Mouse (Mus musculus) E14TG2a.4 (cell line): ENCODE measurements at regions not wholly inside any gene's neighbourhood (a gene's known extent, or its start where the extent isn't known, plus 50 kb on each side); places are given as distances from the start of the nearest gene placed in this dataset.

Experiments used
- H3K27me3 ChIP-seq: 2 replicates; pipeline ENCODE4 v1.6.1; 2014; ENCODE audit warnings: low read length, control low read depth; ENCODE audit not compliant: insufficient read depth
- H3K36me3 ChIP-seq: 2 replicates; pipeline ENCODE4 v1.6.1; 2014; ENCODE audit warnings: low read length, control low read depth; ENCODE audit not compliant: insufficient read depth
- H3K4me1 ChIP-seq: replicated peaks from 2 replicates; pipeline ENCODE4 v1.6.1; 2014; ENCODE audit warnings: low read depth, low read length, control low read depth
- H3K4me3 ChIP-seq: replicated peaks from 2 replicates; pipeline ENCODE4 v1.5.1; 2014; ENCODE audit warnings: mild to moderate bottlenecking, low read length
- H3K9me3 ChIP-seq: 2 replicates; pipeline ENCODE4 v1.6.1; 2014; ENCODE audit warnings: low read length, control low read depth
- CTCF ChIP-seq: conservative IDR thresholded peaks from 2 replicates; pipeline ENCODE4 v1.5.1; 2014; ENCODE audit warnings: low read length
- NANOG ChIP-seq: IDR thresholded peaks from 2 replicates; pipeline ENCODE4 v1.6.1; 2014; ENCODE audit warnings: borderline replicate concordance, low read length, mixed read lengths
- POU5F1 ChIP-seq: IDR thresholded peaks from 2 replicates; pipeline ENCODE4 v1.6.1; 2014; ENCODE audit warnings: low read length, borderline replicate concordance

GRCm38 (mm10) chr7:122897148-122897547 lies 68.3 kb upstream of the Rbbp6 start:
- Histone ChIP-seq H3K36me3 (no peaks in the 10 kb centered on the region), H3K9me3 (no peaks in the 10 kb centered on the region), H3K4me3 (no peak overlapping the region), H3K27me3 (no peaks in the 10 kb centered on the region), H3K4me1 (no peaks in the 10 kb centered on the region)
- no peak for TF ChIP-seq CTCF
- TF ChIP-seq POU5F1, result no peak
- TF ChIP-seq NANOG, result no peak

- H3K4me1 ChIP-seq, result no peaks in the 10 kb centered on the region
- 0 out of 2 replicates have a peak, but pooled peaks cover 2% of the 10 kb centered on the region for H3K27me3 ChIP-seq
- H3K9me3 ChIP-seq, result no peaks in the 10 kb centered on the region
- H3K36me3 ChIP-seq, result no peaks in the 10 kb centered on the region
- H3K4me3 ChIP-seq, result no peak overlapping the region
- TF ChIP-seq CTCF (no peak), NANOG (no peak), POU5F1 (no peak)
Observed at GRCm38 (mm10) chr7:122906056-122906455, 59.4 kb upstream of the Rbbp6 start.

GRCm38 (mm10) chr7:122909296-122909695 lies 56.2 kb upstream of the Rbbp6 start:
- H3K4me3 ChIP-seq, result no peak overlapping the region
- no peaks in the 10 kb centered on the region for H3K9me3 ChIP-seq
- 0 out of 2 replicates have a peak, but pooled peaks cover 2% of the 10 kb centered on the region for H3K27me3 ChIP-seq
- H3K4me1 ChIP-seq, result no peaks in the 10 kb centered on the region
- TF ChIP-seq CTCF (no peak), NANOG (no peak), POU5F1 (no peak)
- no peaks in the 10 kb centered on the region for H3K36me3 ChIP-seq
